Mouse (Mus musculus): Measurements from ENCODE around the gene Dip2b. TPM values are rescaled to one million over a fixed set of nuclear protein-coding genes. Genes with fewer than 3 reads are reported as not detected.

The Dip2b gene
- total and polyA plus RNA-seq, 3 experiments: 11.2 to 19.5 (median 18.6) TPM

DNA sequence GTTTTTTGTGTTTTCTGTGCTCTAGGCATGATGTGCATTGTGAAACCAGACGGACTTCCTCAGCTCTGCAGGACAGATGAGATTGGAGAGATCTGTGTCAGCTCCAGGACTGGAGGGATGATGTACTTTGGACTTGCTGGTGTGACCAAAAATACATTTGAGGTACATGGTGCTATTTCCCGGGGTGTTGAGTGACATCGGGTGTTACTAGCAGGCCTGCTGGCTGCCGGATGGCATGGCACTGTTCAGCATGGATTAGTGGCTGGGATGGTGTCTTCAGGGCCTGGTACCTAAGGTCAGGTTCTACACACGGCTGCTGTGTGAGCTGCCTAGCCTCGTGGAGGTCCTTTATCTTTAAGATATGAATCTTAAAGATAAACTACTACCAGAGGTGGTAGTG lies 136.7 kb downstream of the Dip2b start:
- TF ChIP-seq POLR2A (IDR thresholded peaks at IDR 0.05; ENCODE audit: insufficient read depth, low read depth, low read length): no peak
- no peak for TF ChIP-seq EP300 (IDR thresholded peaks at IDR 0.05; ENCODE audit: insufficient read depth, low read depth, low read length)
- Histone ChIP-seq H3K4me1 (ENCODE audit: control insufficient read depth, insufficient read depth, low read length) (peaks cover 5% of the 10 kb centered on the region; the same call in 1 of the 2 replicates), H3K27ac (no peak overlapping the region), H3K27me3 (ENCODE audit: control insufficient read depth, insufficient read depth, low read length) (no peaks in the 10 kb centered on the region), H3K79me2 (replicated peaks; ENCODE audit: control insufficient read depth, insufficient read depth, low read length) (no peaks in the 10 kb centered on the region), H3K36me3 (ENCODE audit: control insufficient read depth, insufficient read depth, low read length) (peaks cover 5% of the 10 kb centered on the region; the same call in 1 of the 2 replicates), H3K9ac (ENCODE audit: low read depth, low read length) (no peak overlapping the region), H3K4me3 (no peak overlapping the region)
- WGBS: 61% methylated on average over 6 of the region's 6 CpGs
- DNase-seq: no peak
- intact Hi-C loops (cut with DNase I): no loop called here

DNA sequence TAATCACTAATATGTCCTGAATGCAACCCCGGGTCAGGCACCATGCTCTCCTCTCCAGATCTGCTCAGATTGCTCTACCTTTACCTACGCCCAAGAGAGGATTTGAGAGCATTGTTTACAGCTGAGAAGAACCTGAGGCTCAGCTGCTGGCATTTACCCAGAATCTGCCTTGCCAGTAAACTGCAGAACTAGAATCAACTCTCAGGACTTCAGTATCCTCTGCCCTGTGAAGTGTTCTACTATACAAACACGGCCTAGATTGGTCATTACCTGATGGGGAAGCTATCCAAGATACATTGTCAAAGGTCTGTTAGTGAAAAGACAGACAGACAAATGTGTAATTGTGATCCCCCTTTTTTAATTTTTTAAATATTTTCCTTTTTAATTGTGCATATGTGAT lies 138.7 kb downstream of the Dip2b start:
- peaks cover 5% of the 10 kb centered on the region; the same call in 1 of the 2 replicates for H3K4me1 ChIP-seq (ENCODE audit: control insufficient read depth, insufficient read depth, low read length)
- H3K27ac ChIP-seq: no peak overlapping the region
- intact Hi-C loops (cut with DNase I): no loop called here
- peaks cover 5% of the 10 kb centered on the region; the same call in 1 of the 2 replicates for H3K36me3 ChIP-seq (ENCODE audit: control insufficient read depth, insufficient read depth, low read length)
- no peaks in the 10 kb centered on the region for H3K27me3 ChIP-seq (ENCODE audit: control insufficient read depth, insufficient read depth, low read length)
- H3K9ac ChIP-seq (ENCODE audit: low read depth, low read length): no peak overlapping the region
- 74% methylated on average over 3 of the region's 3 CpGs for WGBS
- H3K4me3 ChIP-seq: no peak overlapping the region
- H3K79me2 ChIP-seq (replicated peaks; ENCODE audit: control insufficient read depth, insufficient read depth, low read length): no peaks in the 10 kb centered on the region
- DNase-seq: no peak
- no peak for TF ChIP-seq POLR2A (IDR thresholded peaks at IDR 0.05; ENCODE audit: insufficient read depth, low read depth, low read length)
- no peak for TF ChIP-seq EP300 (IDR thresholded peaks at IDR 0.05; ENCODE audit: insufficient read depth, low read depth, low read length)
- no peak for TF ChIP-seq CTCF (IDR thresholded peaks at IDR 0.05)

DNA sequence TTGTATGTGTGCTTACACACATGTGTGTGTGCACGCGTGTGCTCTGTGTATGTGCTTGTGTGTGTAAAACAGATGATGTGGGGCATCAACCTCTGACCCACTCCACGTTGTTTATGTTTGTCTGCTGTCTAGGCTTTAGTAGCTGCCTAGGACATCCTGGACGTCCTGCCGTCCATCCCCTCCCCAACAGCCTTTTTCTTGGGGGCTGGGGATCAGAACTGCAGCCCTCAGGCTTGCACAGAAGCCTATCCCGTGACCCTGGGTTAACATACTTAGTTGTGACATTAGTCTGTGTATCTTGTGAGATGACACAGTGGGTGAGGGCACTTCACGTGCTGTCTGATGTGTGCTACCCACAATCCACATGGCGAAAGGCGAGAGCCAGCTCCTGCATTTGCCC lies 139.1 kb downstream of the Dip2b start:
- Histone ChIP-seq H3K4me3 (no peak overlapping the region), H3K79me2 (replicated peaks; ENCODE audit: control insufficient read depth, insufficient read depth, low read length) (no peaks in the 10 kb centered on the region), H3K27ac (no peak overlapping the region), H3K36me3 (ENCODE audit: control insufficient read depth, insufficient read depth, low read length) (peaks cover 5% of the 10 kb centered on the region; the same call in 1 of the 2 replicates), H3K27me3 (ENCODE audit: control insufficient read depth, insufficient read depth, low read length) (no peaks in the 10 kb centered on the region), H3K4me1 (ENCODE audit: control insufficient read depth, insufficient read depth, low read length) (peaks cover 5% of the 10 kb centered on the region; the same call in 1 of the 2 replicates), H3K9ac (ENCODE audit: low read depth, low read length) (no peak overlapping the region)
- intact Hi-C loops (cut with DNase I): no loop called here
- no peak for DNase-seq
- WGBS: 88% methylated on average over 9 of the region's 9 CpGs
- no peak for TF ChIP-seq EP300 (IDR thresholded peaks at IDR 0.05; ENCODE audit: insufficient read depth, low read depth, low read length)

GRCm38 (mm10) chr15:100178487-100178886 lies 140.0 kb downstream of the Dip2b start:
- Histone ChIP-seq H3K4me3 (no peak overlapping the region), H3K9ac (ENCODE audit: low read depth, low read length) (no peak overlapping the region), H3K27ac (no peak overlapping the region; the same call in 1 of the 2 replicates), H3K79me2 (replicated peaks; ENCODE audit: control insufficient read depth, insufficient read depth, low read length) (no peaks in the 10 kb centered on the region), H3K4me1 (ENCODE audit: control insufficient read depth, insufficient read depth, low read length) (peaks cover 5% of the 10 kb centered on the region; the same call in 1 of the 2 replicates), H3K27me3 (ENCODE audit: control insufficient read depth, insufficient read depth, low read length) (no peaks in the 10 kb centered on the region), H3K36me3 (ENCODE audit: control insufficient read depth, insufficient read depth, low read length) (peaks cover 5% of the 10 kb centered on the region; the same call in 1 of the 2 replicates)
- no peak for TF ChIP-seq POLR2A (IDR thresholded peaks at IDR 0.05; ENCODE audit: insufficient read depth, low read depth, low read length)
- TF ChIP-seq CTCF (IDR thresholded peaks at IDR 0.05): no peak
- TF ChIP-seq EP300 (IDR thresholded peaks at IDR 0.05; ENCODE audit: insufficient read depth, low read depth, low read length): no peak
- 41% methylated on average over 7 of the region's 7 CpGs for WGBS
- no peak for DNase-seq
- intact Hi-C loops (cut with DNase I): no loop called here

DNA sequence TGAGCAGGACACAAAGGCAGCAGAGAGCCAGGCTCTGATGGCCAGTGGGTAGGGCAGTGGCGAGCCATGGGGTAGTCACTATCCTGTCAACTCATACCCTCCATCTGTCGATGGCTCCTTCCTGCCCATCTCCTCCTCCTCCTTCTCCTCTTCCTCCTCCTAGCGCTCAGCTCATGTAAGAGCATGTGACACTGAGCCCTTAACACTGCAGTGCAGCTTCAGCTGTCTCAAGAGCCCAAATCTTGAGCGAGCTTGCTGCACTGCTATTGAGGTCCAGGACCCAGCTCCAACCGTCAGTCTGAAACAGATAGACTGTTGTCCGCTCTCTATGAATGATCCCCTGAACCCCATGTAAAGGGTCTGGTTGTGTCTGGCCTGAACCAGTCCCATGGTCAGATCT lies 141.2 kb downstream of the Dip2b start:
- 81% methylated on average over 6 of the region's 6 CpGs for WGBS
- no peak overlapping the region for H3K9ac ChIP-seq (ENCODE audit: low read depth, low read length)
- intact Hi-C loops (cut with DNase I): loop anchor here (5.0 kb wide), 1 partner anchor 157 kb away; no protein-coding TSS in a partner anchor
- peaks cover 5% of the 10 kb centered on the region; the same call in 1 of the 2 replicates for H3K4me1 ChIP-seq (ENCODE audit: control insufficient read depth, insufficient read depth, low read length)
- TF ChIP-seq CTCF (IDR thresholded peaks at IDR 0.05) (no peak), POLR2A (IDR thresholded peaks at IDR 0.05; ENCODE audit: insufficient read depth, low read depth, low read length) (no peak), EP300 (IDR thresholded peaks at IDR 0.05; ENCODE audit: insufficient read depth, low read depth, low read length) (no peak)
- H3K27ac ChIP-seq: no peak overlapping the region
- no peak overlapping the region for H3K4me3 ChIP-seq
- no peak for DNase-seq
- no peaks in the 10 kb centered on the region for H3K27me3 ChIP-seq (ENCODE audit: control insufficient read depth, insufficient read depth, low read length)
- H3K79me2 ChIP-seq (replicated peaks; ENCODE audit: control insufficient read depth, insufficient read depth, low read length): no peaks in the 10 kb centered on the region
- H3K36me3 ChIP-seq (ENCODE audit: control insufficient read depth, insufficient read depth, low read length): peaks cover 5% of the 10 kb centered on the region; the same call in 1 of the 2 replicates

DNA sequence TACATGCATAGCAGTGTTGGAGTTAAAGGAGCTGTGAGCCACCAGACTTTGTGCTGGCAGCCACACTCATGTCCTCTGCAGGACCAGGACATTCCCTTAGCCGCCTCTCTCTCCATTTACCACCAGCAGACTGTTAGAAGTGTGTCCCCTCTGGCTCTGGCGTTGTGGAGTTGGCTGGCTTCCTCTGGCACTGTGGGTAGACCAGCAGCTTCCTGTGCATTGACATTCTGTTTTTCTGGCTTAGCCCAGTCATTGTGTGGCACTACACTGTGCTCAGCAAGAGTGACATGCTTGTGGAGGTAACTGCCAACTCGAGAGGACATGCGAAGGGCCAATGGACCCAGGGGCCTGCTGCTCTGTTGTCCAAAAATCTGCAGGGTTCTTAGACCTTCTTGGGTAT lies 141.8 kb downstream of the Dip2b start:
- H3K9ac ChIP-seq (ENCODE audit: low read depth, low read length): no peak overlapping the region
- H3K4me3 ChIP-seq: no peak overlapping the region
- intact Hi-C loops (cut with DNase I): loop anchor here (5.0 kb wide), 1 partner anchor 158 kb away; no protein-coding TSS in a partner anchor
- peaks cover 5% of the 10 kb centered on the region; the same call in 1 of the 2 replicates for H3K4me1 ChIP-seq (ENCODE audit: control insufficient read depth, insufficient read depth, low read length)
- H3K27me3 ChIP-seq (ENCODE audit: control insufficient read depth, insufficient read depth, low read length): no peaks in the 10 kb centered on the region
- H3K36me3 ChIP-seq (ENCODE audit: control insufficient read depth, insufficient read depth, low read length): peaks cover 5% of the 10 kb centered on the region; the same call in 1 of the 2 replicates
- WGBS: 51% methylated on average over 4 of the region's 4 CpGs
- DNase-seq: no peak
- no peaks in the 10 kb centered on the region for H3K79me2 ChIP-seq (replicated peaks; ENCODE audit: control insufficient read depth, insufficient read depth, low read length)
- TF ChIP-seq POLR2A (IDR thresholded peaks at IDR 0.05; ENCODE audit: insufficient read depth, low read depth, low read length) (no peak), EP300 (IDR thresholded peaks at IDR 0.05; ENCODE audit: insufficient read depth, low read depth, low read length) (no peak), CTCF (IDR thresholded peaks at IDR 0.05) (no peak)
- no peak overlapping the region for H3K27ac ChIP-seq
